Mouse (Mus musculus): ENCODE measurements around the gene Nphs1. TPM values are rescaled to one million over a fixed set of nuclear protein-coding genes. Genes with fewer than 3 reads are reported as not detected.
"Not testable (repeated sequence)": the region's sequence is repeated elsewhere in the genome, so short reads cannot be mapped to it uniquely, and the experiment has no call there.

The Nphs1 gene
- total RNA-seq, 2 experiments from 2014 or later: not detected

GRCm38 (mm10) chr7:30440697-30441096, 17.4 kb upstream of the Nphs1 start:
- DNase-seq: peak; percentile 78

GRCm38 (mm10) chr7:30443696-30444095, 14.4 kb upstream of the Nphs1 start:
- no peak for DNase-seq

GRCm38 (mm10) chr7:30444154-30444970, 13.8 kb upstream of the Nphs1 start:
- DNase-seq: peak; percentile 66

- DNase-seq: peak; percentile 78
Measured at GRCm38 (mm10) chr7:30444971-30445751, 13.0 kb upstream of the Nphs1 start, which contains the start of gene Aplp1. Gene Aplp1, minus strand, starts transcription at chr7:30445535.

DNA sequence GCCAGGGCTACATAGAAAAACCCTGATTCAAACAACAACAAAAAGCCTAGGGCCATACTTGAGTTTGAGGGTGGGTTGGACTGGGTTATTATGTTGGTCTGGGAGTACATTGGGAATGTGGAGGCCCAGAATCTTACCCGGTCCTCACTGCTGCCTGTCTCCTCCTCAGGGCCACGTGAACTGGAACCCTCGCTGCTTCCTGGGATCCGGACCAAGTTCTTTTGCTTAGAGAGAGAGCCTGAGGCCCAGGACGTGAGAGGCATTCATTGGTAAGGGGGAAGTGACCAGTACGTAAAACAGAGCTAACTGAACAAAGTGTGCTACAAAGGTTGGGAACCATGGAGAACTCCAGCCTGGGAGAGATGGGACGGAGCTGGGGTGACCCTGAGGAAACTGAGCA, 7.9 kb upstream of the Nphs1 start:
- DNase-seq: no peak

GRCm38 (mm10) chr7:30453327-30453726, 4.8 kb upstream of the Nphs1 start:
- DNase-seq: no peak

DNA sequence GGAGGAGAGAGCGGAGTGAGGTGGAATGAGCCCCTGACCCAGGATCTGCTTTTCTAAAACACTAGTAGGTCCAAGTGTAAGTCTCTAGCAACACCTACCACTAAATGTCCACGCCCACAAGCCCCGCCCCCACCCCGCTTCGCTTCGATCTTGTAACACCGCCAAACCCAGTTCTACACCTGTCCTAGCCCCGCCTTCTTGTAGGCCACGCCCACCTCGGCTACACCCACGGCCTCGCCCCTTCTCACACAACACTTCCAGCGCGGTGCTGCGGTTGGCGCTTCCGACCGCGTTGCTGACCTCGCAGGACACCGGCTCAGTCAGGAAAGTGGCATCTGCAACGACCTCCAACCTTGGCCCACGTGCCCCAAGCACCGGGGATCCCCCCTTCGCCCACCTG, 4.3 kb upstream of the Nphs1 start:
- no peak for DNase-seq

DNA sequence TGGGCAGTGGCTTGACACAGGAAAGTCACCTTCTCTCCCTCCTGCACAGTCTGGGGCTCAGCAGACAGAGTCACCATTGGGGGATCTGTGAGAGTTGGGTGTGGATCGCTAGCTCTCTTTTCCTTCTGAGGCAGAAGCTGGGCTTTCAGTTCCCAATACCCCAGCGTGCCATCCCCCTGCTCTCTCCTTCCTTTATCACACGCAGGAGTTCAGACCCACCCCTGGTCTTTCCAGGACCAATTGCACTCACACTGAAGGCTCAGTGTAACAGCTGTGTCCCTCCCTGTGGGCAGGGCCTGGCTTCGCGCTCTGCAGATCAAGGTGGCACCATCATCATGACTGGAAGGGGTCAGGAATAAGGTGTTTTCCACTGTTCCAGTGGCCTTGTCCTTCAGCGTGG, 3.9 kb upstream of the Nphs1 start:
- DNase-seq: no peak

DNA sequence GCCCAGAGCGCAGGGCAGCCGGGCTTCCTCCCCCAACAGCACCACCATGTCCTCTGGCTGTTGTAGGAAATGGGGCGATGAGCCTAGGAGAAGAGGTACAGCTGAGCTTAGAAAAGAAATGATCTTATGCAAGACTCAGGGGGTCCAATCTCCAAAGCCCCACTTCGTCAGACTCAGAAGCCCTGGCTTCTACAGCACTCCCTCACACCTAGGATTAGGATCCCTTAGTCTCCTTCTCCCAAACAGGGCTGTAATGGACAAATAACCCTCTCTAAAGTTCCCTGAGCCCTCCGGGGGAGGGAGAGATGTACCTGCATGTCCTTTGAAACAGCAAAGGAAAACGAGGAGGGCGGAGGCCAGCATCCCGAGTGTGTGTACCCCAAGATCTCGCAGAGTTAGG, 1.6 kb upstream of the Nphs1 start:
- no peak for DNase-seq

DNA sequence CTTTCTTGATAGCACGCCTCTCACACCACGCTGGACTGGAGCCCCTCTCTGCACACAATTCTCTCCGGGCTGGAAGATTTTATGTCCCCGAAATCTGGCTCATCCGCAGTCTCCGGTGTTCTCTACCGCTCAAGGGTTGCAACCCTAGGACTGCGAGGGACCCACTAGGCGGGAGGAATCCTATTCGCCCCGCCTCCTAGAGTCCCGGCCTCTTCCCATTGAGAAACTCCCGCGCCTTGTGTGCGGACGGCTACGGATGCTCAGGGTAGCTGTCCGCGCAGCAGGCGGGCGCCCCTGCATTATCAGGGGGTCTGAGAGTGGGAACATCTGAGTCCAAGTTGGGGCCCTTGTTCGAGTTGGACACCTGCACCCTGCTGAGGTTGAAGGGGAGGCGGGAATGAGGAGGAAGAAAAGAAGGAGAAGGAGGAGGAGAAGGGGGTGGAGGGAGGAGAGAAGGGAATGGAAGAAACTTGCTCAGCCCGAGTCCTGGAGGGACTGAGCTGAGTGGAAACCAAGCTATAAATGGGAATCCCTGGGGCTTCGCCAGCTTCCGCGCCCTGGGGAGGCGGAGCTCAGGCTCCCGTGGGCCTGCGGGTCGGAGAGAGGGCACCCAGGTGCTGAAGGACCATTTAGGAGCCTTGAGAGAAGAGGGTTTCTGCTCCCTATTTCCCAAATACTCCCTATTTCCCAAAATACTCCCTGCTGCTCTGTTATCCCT, 1.0 kb upstream of the Nphs1 start:
- DNase-seq: no peak

DNA sequence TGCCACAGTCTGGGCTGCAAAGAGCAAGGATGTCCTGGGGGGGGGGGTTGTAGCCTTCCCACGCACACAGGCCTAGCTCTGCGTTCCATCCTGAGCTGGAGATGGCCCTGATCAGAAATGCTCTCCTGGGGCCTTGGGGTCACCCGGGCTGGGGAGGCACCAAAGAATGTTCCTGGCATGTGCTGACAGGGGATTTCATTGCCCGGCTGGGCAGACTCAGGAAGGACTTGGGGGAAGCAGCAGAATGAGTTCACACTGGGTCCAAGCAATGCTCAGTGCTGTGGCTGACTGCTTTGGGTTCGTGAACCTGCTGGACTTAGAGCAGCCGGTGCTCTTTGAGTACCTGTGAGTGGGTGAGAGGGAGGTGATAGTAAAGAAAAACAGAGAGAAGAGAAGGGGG, 1.4 kb downstream of the Nphs1 start:
- DNase-seq: no peak

DNA sequence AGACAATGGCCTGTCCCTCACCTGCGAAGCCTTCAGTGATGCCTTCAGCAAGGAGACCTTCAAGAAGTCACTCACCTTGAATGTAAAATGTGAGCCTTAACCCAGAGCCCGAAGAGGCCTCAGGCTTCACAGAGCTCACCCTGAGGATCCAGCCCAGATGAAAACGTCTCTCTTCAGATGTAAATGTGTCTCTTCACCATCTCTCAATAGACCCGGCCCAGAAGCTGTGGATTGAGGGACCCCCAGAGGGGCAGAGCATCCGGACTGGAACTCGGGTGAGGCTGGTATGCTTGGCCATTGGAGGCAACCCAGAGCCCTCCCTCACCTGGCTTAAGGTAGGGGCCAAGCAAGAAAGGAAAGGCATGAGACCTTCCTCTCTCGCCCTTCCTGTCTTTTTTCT, 5.5 kb downstream of the Nphs1 start:
- DNase-seq: no peak

DNA sequence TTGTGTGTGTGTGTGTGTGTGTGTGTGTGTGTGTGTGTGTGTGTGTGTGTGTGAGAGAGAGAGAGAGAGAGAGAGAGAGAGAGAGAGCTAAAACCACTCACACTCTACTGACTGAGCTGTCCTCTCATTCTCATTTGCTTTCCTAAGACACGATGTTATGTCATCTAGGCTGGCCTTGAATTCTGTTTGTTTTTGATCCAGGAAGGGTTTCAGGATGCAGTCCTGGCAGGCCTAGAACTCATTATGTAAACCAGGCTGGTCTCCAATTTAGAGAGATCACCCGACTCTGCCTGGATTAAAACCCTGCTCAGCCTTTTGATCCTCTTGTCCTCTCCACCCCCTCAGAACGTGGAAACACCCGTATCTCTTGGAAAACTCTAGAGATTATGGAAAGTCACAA, 5.9 kb downstream of the Nphs1 start:
- DNase-seq: no peak

GRCm38 (mm10) chr7:30464816-30465300, 6.7 kb downstream of the Nphs1 start:
- DNase-seq: no peak

GRCm38 (mm10) chr7:30472411-30472810, 14.3 kb downstream of the Nphs1 start:
- peak; percentile 65 for DNase-seq

DNA sequence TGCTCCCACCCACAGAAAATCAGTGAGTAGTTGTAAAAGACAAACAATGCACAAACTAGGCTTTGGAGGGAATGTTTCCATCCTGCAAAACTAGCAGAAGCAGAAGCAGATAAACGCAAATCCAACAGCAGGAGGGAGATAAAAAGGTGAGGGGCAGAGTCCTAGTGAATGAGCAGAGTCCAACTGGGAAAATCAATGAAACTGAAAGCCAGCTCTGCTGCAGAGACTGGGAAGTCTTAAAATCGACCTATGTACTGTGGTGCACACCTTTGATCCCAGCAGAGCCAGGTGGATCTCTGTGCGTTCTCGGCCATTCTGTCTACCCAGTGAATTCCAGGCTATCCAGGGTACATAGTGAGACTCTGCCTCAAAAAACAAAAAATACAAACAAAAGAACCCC, 16.9 kb downstream of the Nphs1 start:
- no peak for DNase-seq

- DNase-seq: not testable (repeated sequence)
Measured at GRCm38 (mm10) chr7:30476136-30476535, 18.0 kb downstream of the Nphs1 start.

DNA sequence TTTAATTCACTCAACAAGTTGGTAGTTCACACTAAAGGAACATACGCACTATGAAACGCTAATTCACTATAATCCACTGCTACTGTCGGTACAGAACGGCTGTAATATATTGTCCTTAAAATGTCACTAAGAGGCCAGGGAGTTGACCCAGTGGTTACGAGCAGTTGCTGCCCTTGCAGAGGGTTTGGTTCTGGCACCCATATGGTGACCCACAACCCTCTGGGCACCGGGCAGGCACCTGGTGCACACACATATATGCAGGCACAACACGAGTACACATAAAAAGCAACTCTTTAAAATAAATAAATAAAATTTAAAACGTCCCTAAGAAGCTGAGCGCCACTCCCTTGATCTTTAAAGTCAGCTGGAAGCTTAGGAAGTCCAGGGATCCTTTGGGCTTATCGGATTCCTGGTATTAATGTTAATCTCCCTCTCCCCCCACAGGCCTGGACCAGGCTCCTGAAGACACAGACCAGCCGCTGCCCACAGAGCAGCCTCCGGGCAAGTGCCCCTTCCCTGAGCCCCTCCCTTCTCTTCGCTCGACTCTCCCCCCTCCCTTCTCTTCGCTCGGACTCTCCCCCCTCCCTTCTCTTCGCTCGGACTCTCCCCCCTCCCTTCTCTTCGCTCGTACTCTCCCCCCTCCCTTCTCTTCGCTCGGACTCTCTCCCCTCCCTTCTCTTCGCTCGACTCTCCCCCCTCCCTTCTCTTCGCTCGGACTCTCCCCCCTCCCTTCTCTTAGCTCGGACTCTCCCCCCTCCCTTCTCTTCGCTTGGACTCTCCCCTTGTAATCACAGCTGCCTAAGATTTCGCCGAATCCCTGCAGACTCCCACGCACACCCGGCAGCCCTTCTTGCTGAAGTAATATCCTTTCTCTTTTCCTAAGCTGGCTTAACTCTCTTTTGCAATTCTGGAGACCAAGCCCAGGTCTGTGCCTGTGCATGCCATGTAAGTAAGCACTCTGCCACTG, 19.6 kb downstream of the Nphs1 start:
- DNase-seq: no peak

GRCm38 (mm10) chr7:30484250-30484649, 26.1 kb downstream of the Nphs1 start:
- peak; percentile 57 for DNase-seq

DNA sequence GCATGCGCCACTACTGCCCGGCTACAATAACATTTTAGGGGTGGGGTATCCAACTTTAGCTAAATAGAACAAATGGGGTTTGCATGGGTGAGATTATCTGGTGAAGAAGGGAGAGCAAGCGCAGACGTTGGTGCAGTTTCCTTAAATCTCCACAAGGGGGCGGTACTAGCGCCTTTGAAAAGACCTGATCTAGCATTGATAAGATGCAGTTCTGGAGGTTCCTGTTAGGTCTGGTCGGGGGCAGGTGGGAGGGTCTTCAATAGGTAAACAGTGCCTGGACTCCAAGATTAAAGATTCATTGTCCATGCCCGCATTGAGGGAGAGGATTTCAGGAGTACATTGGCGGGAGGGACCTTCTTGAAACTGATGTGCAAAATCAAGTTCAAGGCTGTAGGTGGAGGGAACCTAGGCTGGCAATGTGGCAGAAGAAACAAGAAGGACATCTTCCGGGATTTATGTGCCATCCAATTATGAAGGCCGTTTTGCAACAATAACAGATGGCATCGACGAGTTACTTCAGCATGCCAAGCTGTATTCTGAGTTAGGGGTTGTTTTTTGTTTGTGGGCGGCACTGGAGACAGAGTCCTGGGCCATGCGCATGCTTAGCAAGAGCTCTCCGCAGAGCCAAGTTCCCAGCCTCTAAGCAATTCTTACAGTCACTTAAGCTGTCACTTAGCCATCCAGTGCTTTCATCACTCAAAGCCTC, 32.3 kb downstream of the Nphs1 start:
- peak; percentile 59 for DNase-seq

GRCm38 (mm10) chr7:30490957-30491307, 32.8 kb downstream of the Nphs1 start:
- DNase-seq: no peak
